Mouse (Mus musculus) forelimb bud, embryonic 11.5 days (tissue): Measurements from ENCODE around the gene Olfm2.

Source experiments
- DNase-seq: peaks from one replicate; pipeline ENCODE4 v3.0.0-alpha.2; 2012; ENCODE audit warnings: low read depth, low spot score

The Olfm2 gene

GRCm38 (mm10) chr9:20745129-20745966 lies 801 bp downstream of the Olfm2 start:
- DNase-seq = no peak

GRCm38 (mm10) chr9:20743946-20744738 lies 2.0 kb downstream of the Olfm2 start:
- DNase-seq = no peak

- DNase-seq = peak; percentile 85
These were observed 5.7 kb downstream of the Olfm2 start for GRCm38 (mm10) chr9:20740407-20740806.

- DNase-seq = peak; percentile 36
These were observed 7.7 kb downstream of the Olfm2 start for GRCm38 (mm10) chr9:20738251-20738999.

- DNase-seq = no peak
These were observed 8.9 kb downstream of the Olfm2 start for GRCm38 (mm10) chr9:20737227-20737626.

GRCm38 (mm10) chr9:20734692-20735091 lies 11.5 kb downstream of the Olfm2 start:
- DNase-seq = no peak

GRCm38 (mm10) chr9:20731797-20732196 lies 14.4 kb downstream of the Olfm2 start:
- DNase-seq = no peak

GRCm38 (mm10) chr9:20729451-20729850 lies 16.7 kb downstream of the Olfm2 start:
- no peak for DNase-seq

- peak; percentile 20 for DNase-seq
These were observed 18.5 kb downstream of the Olfm2 start for GRCm38 (mm10) chr9:20727601-20728113.

GRCm38 (mm10) chr9:20726859-20727600 lies 19.1 kb downstream of the Olfm2 start:
- DNase-seq = no peak

GRCm38 (mm10) chr9:20726134-20726858 lies 19.9 kb downstream of the Olfm2 start:
- no peak for DNase-seq

GRCm38 (mm10) chr9:20721582-20721981 lies 24.6 kb downstream of the Olfm2 start:
- DNase-seq = no peak

GRCm38 (mm10) chr9:20715332-20715731 lies 30.8 kb downstream of the Olfm2 start:
- DNase-seq = no peak

- no peak for DNase-seq
These were observed 32.6 kb downstream of the Olfm2 start for GRCm38 (mm10) chr9:20713478-20713987.

GRCm38 (mm10) chr9:20712934-20713477 lies 33.1 kb downstream of the Olfm2 start:
- no peak for DNase-seq

GRCm38 (mm10) chr9:20710471-20710870 lies 35.7 kb downstream of the Olfm2 start:
- DNase-seq = no peak

- DNase-seq = no peak
These were observed 40.2 kb downstream of the Olfm2 start for GRCm38 (mm10) chr9:20705981-20706380.

- no peak for DNase-seq
These were observed 40.7 kb downstream of the Olfm2 start for GRCm38 (mm10) chr9:20705420-20705819.

- DNase-seq = no peak
These were observed 42.2 kb downstream of the Olfm2 start for GRCm38 (mm10) chr9:20703832-20704380.

GRCm38 (mm10) chr9:20697466-20697865 lies 48.7 kb downstream of the Olfm2 start:
- DNase-seq = no peak
